In the genomic region with DNA sequence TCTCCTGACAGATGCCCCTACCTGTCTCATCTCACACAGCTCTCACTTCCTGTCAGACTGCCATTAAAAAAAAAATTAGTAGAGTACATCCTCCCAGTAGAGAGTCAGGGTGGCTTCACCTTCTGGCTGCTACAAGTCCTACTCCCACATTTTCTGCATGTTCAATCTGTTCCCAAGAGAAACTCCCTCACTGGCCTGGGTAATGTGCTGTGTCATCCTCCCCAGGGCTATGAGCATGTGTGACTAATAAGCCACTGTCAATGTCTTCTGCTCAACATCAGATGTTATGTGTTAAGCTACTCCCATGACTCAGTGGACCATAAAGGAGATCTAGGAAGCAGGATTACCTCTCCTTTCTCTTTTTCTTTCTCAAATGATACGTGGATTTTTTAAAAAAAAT, we compare ENCODE assay signal across 29 mouse cellular contexts.
DNase-seq lines count a peak whose midpoint lies in the region; ATAC-seq lines count a peak whose summit lies in the region.
"Had no signal": no experiment of that assay in that cellular context is flagged by ENCODE, and none has a peak within 500 bp of the region (broad histone marks: within the 10 kb centered on the region; RNA-seq: fewer than 3 reads in every experiment).

No protein-coding gene starts in this region.

- H3K27ac ChIP-seq in kidney, embryonic 14.5 days (ENCODE audit: low read depth, low read length) = no peak overlapping the region
- H3K27ac ChIP-seq in forebrain, embryonic 15.5 days (replicated peaks) = no peak overlapping the region
- H3K27ac ChIP-seq: forebrain, embryonic 10.5 days; heart, embryonic 13.5 days; hindbrain, embryonic 14.5 days; left cerebral cortex, adult 2 months; limb, embryonic 13.5 days; midbrain, embryonic 12.5 days; stomach, postnatal 0 days had no signal

- H3K36me3 ChIP-seq in kidney, embryonic 14.5 days (ENCODE audit: control insufficient read depth, insufficient read depth, low read length) = no peaks in the 10 kb centered on the region
- no peaks in the 10 kb centered on the region for H3K36me3 ChIP-seq in forebrain, embryonic 15.5 days
- H3K36me3 ChIP-seq: forebrain, embryonic 10.5 days; heart, embryonic 13.5 days; limb, embryonic 13.5 days; midbrain, embryonic 12.5 days had no signal

- 35% methylated on average over 1 of the region's 1 CpGs for WGBS in kidney, embryonic 14.5 days
- 79% methylated on average over 1 of the region's 1 CpGs for WGBS in forebrain, embryonic 15.5 days

- DNase-seq in kidney, postnatal 36 days = no peak
- peak; percentile 3 to 16 for DNase-seq in layer of hippocampus, adult 18-20 months (ENCODE audit: low spot score in 2 of 2)
- no peak for DNase-seq in layer of hippocampus, postnatal 25 days (ENCODE audit: extremely low spot score in 1 of 2, low spot score in 1 of 2)
- DNase-seq in Muller cell, postnatal 12 days (ENCODE audit: inconsistent ontology term) = peak; percentile 58
- DNase-seq in retina, embryonic 14.5 days (ENCODE audit: low spot score) = peak; percentile 28
- DNase-seq in thymus, adult 18-20 months = no peak
- DNase-seq: adrenal gland, postnatal 25 days; B cell, adult 2 months; cerebellum, adult 2 months; cerebellum, postnatal 14 days; heart, postnatal 10 days; kidney, adult 18-20 months; lung, postnatal 4 days; right cerebral cortex, postnatal 4 days; thymus, adult 2 months; thymus, postnatal 36 days had no signal

- no peaks in the 10 kb centered on the region for H3K9me3 ChIP-seq in kidney, embryonic 14.5 days (ENCODE audit: control insufficient read depth, low read length)
- H3K9me3 ChIP-seq in forebrain, embryonic 15.5 days = no peaks in the 10 kb centered on the region
- H3K9me3 ChIP-seq: forebrain, embryonic 10.5 days; heart, embryonic 13.5 days; limb, embryonic 13.5 days; megakaryocyte, embryonic 14.5 days; midbrain, embryonic 12.5 days had no signal

- no peak overlapping the region for H3K9ac ChIP-seq in kidney, embryonic 14.5 days (ENCODE audit: low read depth, low read length)
- no peak overlapping the region for H3K9ac ChIP-seq in forebrain, embryonic 15.5 days (replicated peaks)
- H3K9ac ChIP-seq: heart, embryonic 13.5 days; hindbrain, embryonic 14.5 days; limb, embryonic 13.5 days; midbrain, embryonic 12.5 days had no signal

- H3K27me3 ChIP-seq in kidney, embryonic 14.5 days (ENCODE audit: control insufficient read depth, insufficient read depth, low read length) = no peaks in the 10 kb centered on the region
- no peaks in the 10 kb centered on the region for H3K27me3 ChIP-seq in forebrain, embryonic 15.5 days
- H3K27me3 ChIP-seq: CH12.LX; heart, embryonic 13.5 days; limb, embryonic 13.5 days; megakaryocyte, embryonic 14.5 days; midbrain, embryonic 12.5 days had no signal

- H3K4me2 ChIP-seq in kidney, embryonic 14.5 days (replicated peaks; ENCODE audit: low read depth, low read length) = no peak overlapping the region
- H3K4me2 ChIP-seq in forebrain, embryonic 15.5 days (replicated peaks) = no peak overlapping the region
- H3K4me2 ChIP-seq: heart, embryonic 13.5 days; hindbrain, embryonic 14.5 days; limb, embryonic 13.5 days; liver, embryonic 11.5 days; midbrain, embryonic 12.5 days had no signal

- peak; percentile 76; the same call in 1 of the 2 replicates for ATAC-seq in kidney, embryonic 14.5 days (ENCODE audit: low FRiP score, low TSS enrichment)
- ATAC-seq in forebrain, embryonic 15.5 days (replicated peaks) = no peak
- ATAC-seq: forebrain, embryonic 16.5 days had no signal

- no peak overlapping the region for H3K4me3 ChIP-seq in kidney, embryonic 14.5 days (ENCODE audit: low read length)
- no peak overlapping the region for H3K4me3 ChIP-seq in forebrain, embryonic 15.5 days
- H3K4me3 ChIP-seq: forebrain, embryonic 10.5 days; heart, embryonic 13.5 days; left cerebral cortex, adult 2 months; limb, embryonic 13.5 days; megakaryocyte, embryonic 14.5 days; midbrain, embryonic 12.5 days had no signal

- H3K4me1 ChIP-seq in kidney, embryonic 14.5 days (ENCODE audit: control insufficient read depth, insufficient read depth, low read length) = no peaks in the 10 kb centered on the region
- no peaks in the 10 kb centered on the region for H3K4me1 ChIP-seq in forebrain, embryonic 15.5 days
- H3K4me1 ChIP-seq: forebrain, embryonic 10.5 days; heart, embryonic 13.5 days; limb, embryonic 13.5 days; megakaryocyte, embryonic 14.5 days; midbrain, embryonic 12.5 days had no signal

Comparison
In these comparisons a context has a peak if more than half of its experiments do, and no peak if none do; other contexts are left out.
1. DNase-seq: peak in layer of hippocampus, adult 18-20 months (2 of 2), Muller cell, postnatal 12 days (single experiment) and retina, embryonic 14.5 days (single experiment); none in kidney, postnatal 36 days (0 of 2), layer of hippocampus, postnatal 25 days (0 of 2) and thymus, adult 18-20 months (0 of 2).